In the genomic region with DNA sequence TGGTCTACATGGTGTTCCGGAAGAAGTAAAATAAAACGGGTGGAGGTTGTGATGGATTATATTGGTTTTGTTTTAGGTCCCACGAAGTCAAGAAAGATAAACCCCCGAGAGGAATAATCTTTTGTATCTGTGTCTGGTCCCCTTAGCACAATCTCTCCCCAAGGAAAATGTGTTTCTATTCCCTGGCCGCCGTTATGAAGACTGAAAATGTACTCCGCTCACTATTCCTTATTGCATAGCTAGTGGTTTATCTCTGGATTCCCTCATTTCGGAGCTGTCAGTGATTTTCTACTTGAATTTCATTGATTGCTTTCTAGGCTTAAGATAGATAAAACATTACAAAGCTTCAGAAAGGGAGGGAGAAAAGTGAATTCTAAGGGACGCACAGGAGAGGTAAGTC, we compare ENCODE assay signal across 8 mouse cellular contexts. TPM values are rescaled to one million over a fixed set of nuclear protein-coding genes. Genes with fewer than 3 reads are reported as not detected.
A peak's percentile ranks its signal among the peaks of the same experiment; 100 is the strongest.
DNase-seq lines count a peak whose midpoint lies in the region; ATAC-seq and TF ChIP-seq lines count a peak whose summit lies in the region.

No protein-coding gene starts in this region.

- H3K79me2 ChIP-seq in macrophage (ENCODE audit: inconsistent target), result peaks cover 32% of the 10 kb centered on the region

- no peak for ATAC-seq in heart, postnatal 0 days (ENCODE audit: insufficient read depth, low read depth)

- TF ChIP-seq CTCF in heart, postnatal 0 days (IDR thresholded peaks at IDR 0.05; ENCODE audit: low read depth), result no peak

- H3K4me3 ChIP-seq in heart, embryonic 10.5 days, result peak overlapping the region; percentile 99
- peak overlapping the region; percentile 73 to 77 for H3K4me3 ChIP-seq in ES-E14 (ENCODE audit: insufficient read depth in 1 of 2, low read depth in 1 of 2, low read length in 2 of 2, poor library complexity in 1 of 2, severe bottlenecking in 1 of 2)
- H3K4me3 ChIP-seq in heart, postnatal 0 days (ENCODE audit: low read depth, low read length), result peak overlapping the region; percentile 86
- H3K4me3 ChIP-seq in macrophage (ENCODE audit: inconsistent target), result peak overlapping the region; percentile 58

- H3K27me3 ChIP-seq in heart, embryonic 10.5 days (ENCODE audit: insufficient read depth, poor library complexity, severe bottlenecking), result no peaks in the 10 kb centered on the region
- H3K27me3 ChIP-seq in heart, postnatal 0 days (ENCODE audit: control insufficient read depth, insufficient read depth, low read length), result no peaks in the 10 kb centered on the region

- no peaks in the 10 kb centered on the region for H3K36me3 ChIP-seq in heart, embryonic 10.5 days
- H3K36me3 ChIP-seq in ES-E14 (ENCODE audit: control insufficient read depth, insufficient read depth, low read length, poor library complexity, severe bottlenecking), result no peaks in the 10 kb centered on the region; the same call in 1 of the 2 replicates
- no peaks in the 10 kb centered on the region for H3K36me3 ChIP-seq in heart, postnatal 0 days (replicated peaks; ENCODE audit: control insufficient read depth, insufficient read depth, low read length)
- H3K36me3 ChIP-seq in macrophage (ENCODE audit: inconsistent target), result no peaks in the 10 kb centered on the region

- DNase-seq in heart, embryonic 10.5 days (ENCODE audit: low spot score), result no peak
- no peak for DNase-seq in heart, postnatal 36 days
- DNase-seq in ES-E14 (ENCODE audit: low read depth, low spot score), result no peak
- no peak for DNase-seq in heart, postnatal 0 days (ENCODE audit: low spot score)
- no peak for DNase-seq in urinary bladder, adult 2 months (ENCODE audit: low spot score)
- DNase-seq in layer of hippocampus, adult 9-10 months (ENCODE audit: low spot score), result no peak
- no peak for DNase-seq in cerebellum, postnatal 4 days (ENCODE audit: low spot score in 2 of 2)

- WGBS in heart, embryonic 10.5 days, result 16% methylated on average over 9 of the region's 9 CpGs
- 8% methylated on average over 9 of the region's 9 CpGs for WGBS in heart, postnatal 0 days
- 26% methylated on average over 8 of the region's 9 CpGs for WGBS in macrophage (ENCODE audit: missing documents)

- intact Hi-C loops in heart, postnatal 36 days (cut with DNase I), result loop anchor here (1.0 to 10.0 kb wide), 6 partner anchors 40 to 568 kb away; partner anchors contain the start of genes Foxn2 and Msh2

- peak overlapping the region; percentile 72 for H3K4me2 ChIP-seq in heart, postnatal 0 days (ENCODE audit: low read depth, low read length)

- no peak for TF ChIP-seq EP300 in heart, postnatal 0 days (IDR thresholded peaks at IDR 0.05; ENCODE audit: low read depth)

- peaks cover 13% of the 10 kb centered on the region for H3K4me1 ChIP-seq in heart, embryonic 10.5 days
- H3K4me1 ChIP-seq in ES-E14 (ENCODE audit: control insufficient read depth in 2 of 2, insufficient read depth in 2 of 2, low read length in 2 of 2, poor library complexity in 1 of 2), result peaks cover 2 to 3% of the 10 kb centered on the region in 2 experiments; a peak in 2 of 4 replicates
- H3K4me1 ChIP-seq in heart, postnatal 0 days (ENCODE audit: control insufficient read depth, insufficient read depth), result peaks cover 5% of the 10 kb centered on the region

- H3K9ac ChIP-seq in ES-E14 (ENCODE audit: insufficient read depth, low read depth, low read length, poor library complexity, severe bottlenecking), result peak overlapping the region; percentile 83; the same call in 1 of the 2 replicates
- peak overlapping the region; percentile 47 for H3K9ac ChIP-seq in heart, postnatal 0 days (replicated peaks; ENCODE audit: low read depth, low read length)

- peak overlapping the region; percentile 99 for H3K27ac ChIP-seq in heart, embryonic 10.5 days
- H3K27ac ChIP-seq in ES-E14 (ENCODE audit: insufficient read depth, low read depth, low read length, poor library complexity, severe bottlenecking), result peak overlapping the region; percentile 92; the same call in 1 of the 2 replicates
- peak overlapping the region; percentile 100 for H3K27ac ChIP-seq in heart, postnatal 0 days (ENCODE audit: low read depth)
- peak overlapping the region; percentile 76 for H3K27ac ChIP-seq in macrophage

- H3K9me3 ChIP-seq in heart, embryonic 10.5 days, result no peaks in the 10 kb centered on the region
- H3K9me3 ChIP-seq in ES-E14 (ENCODE audit: control insufficient read depth, insufficient read depth, low read depth, low read length), result no peaks in the 10 kb centered on the region
- H3K9me3 ChIP-seq in heart, postnatal 0 days (replicated peaks; ENCODE audit: control insufficient read depth, low read length), result no peaks in the 10 kb centered on the region

- in situ Hi-C loops in ES-E14 (cut with MboI; ENCODE audit: low sequenced_read_pairs in 2 of 2, unreplicated experiment in 2 of 2), result no loop called here

TF ChIP-seq in ES-E14, 5 proteins besides CTCF, POLR2A, EP300 and RAD21:
- no peak for TF ChIP-seq ZC3H11A (IDR thresholded peaks at IDR 0.05; ENCODE audit: borderline replicate concordance, low read depth, low read length)
- TF ChIP-seq MAFK (IDR thresholded peaks at IDR 0.05; ENCODE audit: insufficient read depth, low read depth, low read length), result no peak
- no peak for TF ChIP-seq HCFC1 (IDR thresholded peaks at IDR 0.05; ENCODE audit: borderline replicate concordance, insufficient read depth, low read length)

RNA-seq across cellular contexts. Expression of gene Fbxo11, which starts 1.7 kb away (rescaled TPM):
- 11.0 TPM in 2 replicates for polyA plus RNA-seq in heart, embryonic 10.5 days (2016; fragmentation: Nextera tagmentation; extraction: Ambion mirVana)
- total RNA-seq in heart, postnatal 36 days (2021), result 10 to 100 TPM; 34.4 to 42.4 TPM
- 19.0 and 23.5 TPM in 2 replicates for total RNA-seq in ES-E14 (2012; rRNA removed)
- total RNA-seq in heart, postnatal 0 days (2014; rRNA removed; ENCODE audit: low replicate concordance), result 11.4 and 20.0 TPM in 2 replicates
- 7.7 and 8.7 TPM in 2 replicates for polyA plus RNA-seq in heart, postnatal 0 days (2015; fragmentation: Nextera tagmentation; extraction: Ambion mirVana)
- 100 to 1,000 TPM in 15 of 26 experiments, 10 to 100 TPM in 11; 77.0 to 273 (median 106) TPM for total RNA-seq in macrophage (2018; cell fraction: chromatin; rRNA removed)
- total RNA-seq in macrophage (2018; cell fraction: cytosol; rRNA removed), result 100 to 1,000 TPM in 1 of 26 experiments, 10 to 100 TPM in 25; 30.7 to 101 (median 49.0) TPM
- 100 to 1,000 TPM in 8 of 26 experiments, 10 to 100 TPM in 18; 54.4 to 210 (median 80.3) TPM for total RNA-seq in macrophage (2018; cell fraction: nucleus; rRNA removed)
- polyA plus RNA-seq in macrophage (2018), result 33.3 to 64.4 TPM (median 36.2 TPM) in 3 replicates
- polyA plus RNA-seq in urinary bladder, adult 2 months (2012; rRNA removed), result 41.2 and 44.1 TPM in 2 replicates
